Mouse (Mus musculus): ENCODE data around the gene Skap1. TPM values are rescaled to one million over a fixed set of nuclear protein-coding genes. Genes with fewer than 3 reads are reported as not detected.
"Not testable (repeated sequence)": the region's sequence is repeated elsewhere in the genome, so short reads cannot be mapped to it uniquely, and the experiment has no call there.

The Skap1 gene
- polyA plus RNA-seq, 1 experiment from 2014 or later: 1.4 TPM

DNA sequence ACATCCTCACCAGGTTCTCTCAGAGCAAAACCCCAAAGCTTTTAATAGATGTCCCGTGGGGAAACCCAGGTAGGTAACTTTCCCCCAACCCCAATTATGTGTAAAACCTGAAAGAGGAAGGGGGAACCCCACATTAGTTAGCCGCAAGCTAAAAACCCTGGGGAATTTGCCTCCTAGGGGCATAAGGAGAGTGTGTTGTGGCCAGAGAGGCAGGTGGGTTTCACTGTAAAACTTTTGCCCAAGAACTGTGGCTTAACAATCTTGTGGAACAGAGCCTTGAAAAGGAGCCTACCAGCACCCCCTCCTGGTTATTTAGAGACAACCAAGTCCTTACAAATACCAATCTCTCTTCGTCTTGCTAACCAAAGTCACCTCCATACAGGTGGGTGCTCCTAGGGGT, 310.1 kb downstream of the Skap1 start:
- Histone ChIP-seq H3K27me3 (ENCODE audit: control insufficient read depth, insufficient read depth, low read length) (no peaks in the 10 kb centered on the region), H3K4me3 (replicated peaks; ENCODE audit: low read length) (no peak overlapping the region), H3K9me3 (replicated peaks; ENCODE audit: control insufficient read depth, low read length) (no peaks in the 10 kb centered on the region), H3K9ac (ENCODE audit: low read length) (no peak overlapping the region), H3K36me3 (ENCODE audit: control insufficient read depth, insufficient read depth, low read length) (peaks cover 3% of the 10 kb centered on the region; the same call in 1 of the 2 replicates), H3K4me1 (ENCODE audit: control insufficient read depth, insufficient read depth, low read length) (peaks cover 10% of the 10 kb centered on the region; the same call in 1 of the 2 replicates), H3K4me2 (ENCODE audit: low read depth, low read length) (no peak overlapping the region), H3K27ac (ENCODE audit: low read length) (no peak overlapping the region)
- no peak for ATAC-seq (ENCODE audit: insufficient read depth, low FRiP score)
- 82% methylated on average over 3 of the region's 3 CpGs for WGBS

DNA sequence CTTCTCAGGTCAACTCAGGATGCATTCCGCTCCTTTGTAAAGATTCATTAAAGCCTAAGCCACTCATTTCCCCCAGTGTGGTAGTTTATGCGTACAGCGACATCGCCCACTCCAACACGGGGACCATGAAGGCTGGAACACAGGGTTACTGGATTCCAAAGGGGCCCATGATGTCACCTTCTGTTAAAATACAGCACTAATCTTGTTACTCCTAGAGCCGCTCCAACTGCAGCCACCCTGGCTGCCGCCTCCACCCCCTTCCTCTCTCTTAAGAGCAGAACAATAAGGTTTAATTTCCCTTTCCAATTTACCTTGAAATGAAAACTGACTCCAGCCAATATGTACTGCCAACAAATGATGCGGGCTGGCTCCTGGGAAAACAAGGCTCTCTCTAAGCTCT, 310.7 kb downstream of the Skap1 start:
- 86% methylated on average over 8 of the region's 8 CpGs for WGBS

DNA sequence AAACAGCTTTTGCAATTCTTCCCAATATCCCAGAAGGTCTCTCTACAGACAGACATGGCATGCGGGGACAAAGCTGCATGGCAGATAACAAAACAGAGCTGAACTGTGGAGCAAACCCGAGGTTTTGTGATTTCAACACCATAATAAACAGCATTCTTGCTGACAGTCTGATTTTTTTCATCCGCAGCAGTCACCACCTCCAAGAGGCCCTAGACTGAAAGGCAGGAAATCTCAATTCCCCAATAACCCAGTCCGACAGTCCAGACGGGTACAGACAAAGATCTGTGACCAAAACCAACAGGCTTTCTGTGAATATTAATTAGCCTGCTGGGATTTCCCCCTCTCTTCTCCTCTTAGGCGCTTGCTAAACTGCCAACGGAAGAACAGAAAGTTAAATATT, 311.3 kb downstream of the Skap1 start:
- 77% methylated on average over 7 of the region's 7 CpGs for WGBS
- H3K9ac ChIP-seq (ENCODE audit: low read length): no peak overlapping the region
- ATAC-seq (ENCODE audit: insufficient read depth, low FRiP score): no peak
- H3K9me3 ChIP-seq (replicated peaks; ENCODE audit: control insufficient read depth, low read length): no peaks in the 10 kb centered on the region
- H3K4me3 ChIP-seq (replicated peaks; ENCODE audit: low read length): no peak overlapping the region
- H3K4me1 ChIP-seq (ENCODE audit: control insufficient read depth, insufficient read depth, low read length): peaks cover 10% of the 10 kb centered on the region; the same call in 1 of the 2 replicates
- no peak overlapping the region for H3K27ac ChIP-seq (ENCODE audit: low read length)
- H3K36me3 ChIP-seq (ENCODE audit: control insufficient read depth, insufficient read depth, low read length): no peaks in the 10 kb centered on the region
- H3K27me3 ChIP-seq (ENCODE audit: control insufficient read depth, insufficient read depth, low read length): no peaks in the 10 kb centered on the region
- no peak overlapping the region for H3K4me2 ChIP-seq (ENCODE audit: low read depth, low read length)

More for the DNA sequence above, 310.7 kb downstream of the Skap1 start:
- no peaks in the 10 kb centered on the region for H3K27me3 ChIP-seq (ENCODE audit: control insufficient read depth, insufficient read depth, low read length)
- H3K4me2 ChIP-seq (ENCODE audit: low read depth, low read length): no peak overlapping the region
- no peak for ATAC-seq (ENCODE audit: insufficient read depth, low FRiP score)
- H3K4me1 ChIP-seq (ENCODE audit: control insufficient read depth, insufficient read depth, low read length): peaks cover 10% of the 10 kb centered on the region; the same call in 1 of the 2 replicates
- no peak overlapping the region for H3K27ac ChIP-seq (ENCODE audit: low read length)
- no peak overlapping the region for H3K9ac ChIP-seq (ENCODE audit: low read length)
- no peaks in the 10 kb centered on the region for H3K9me3 ChIP-seq (replicated peaks; ENCODE audit: control insufficient read depth, low read length)
- H3K36me3 ChIP-seq (ENCODE audit: control insufficient read depth, insufficient read depth, low read length): peaks cover 3% of the 10 kb centered on the region; the same call in 1 of the 2 replicates
- no peak overlapping the region for H3K4me3 ChIP-seq (replicated peaks; ENCODE audit: low read length)

DNA sequence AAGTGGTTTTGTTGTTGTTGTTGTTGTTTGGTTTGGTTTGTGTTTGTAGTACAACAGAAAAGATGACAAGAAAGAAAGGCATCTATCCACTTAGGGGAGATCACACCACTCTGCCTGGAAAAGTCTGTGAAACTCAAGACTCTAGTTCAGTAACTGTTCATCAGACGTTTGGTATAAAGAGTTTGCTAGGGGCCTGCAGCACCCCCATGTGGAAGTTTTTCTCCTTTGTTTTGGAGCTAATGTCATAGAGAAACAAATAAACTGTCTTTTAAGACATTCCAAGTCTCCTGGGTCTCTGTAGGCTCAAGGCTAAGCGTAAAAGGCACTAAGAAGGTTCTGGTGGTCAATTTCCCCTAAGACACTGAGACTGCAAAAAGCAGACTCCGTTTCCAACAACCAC, 311.7 kb downstream of the Skap1 start:
- ATAC-seq (ENCODE audit: insufficient read depth, low FRiP score): no peak
- Histone ChIP-seq H3K4me3 (replicated peaks; ENCODE audit: low read length) (no peak overlapping the region), H3K4me1 (ENCODE audit: control insufficient read depth, insufficient read depth, low read length) (peaks cover 10% of the 10 kb centered on the region; the same call in 1 of the 2 replicates), H3K27me3 (ENCODE audit: control insufficient read depth, insufficient read depth, low read length) (no peaks in the 10 kb centered on the region), H3K4me2 (ENCODE audit: low read depth, low read length) (peak overlapping the region; percentile 80), H3K9me3 (replicated peaks; ENCODE audit: control insufficient read depth, low read length) (no peaks in the 10 kb centered on the region), H3K9ac (ENCODE audit: low read length) (no peak overlapping the region), H3K36me3 (ENCODE audit: control insufficient read depth, insufficient read depth, low read length) (no peaks in the 10 kb centered on the region), H3K27ac (ENCODE audit: low read length) (no peak overlapping the region)
- 33% methylated on average over 3 of the region's 3 CpGs for WGBS

DNA sequence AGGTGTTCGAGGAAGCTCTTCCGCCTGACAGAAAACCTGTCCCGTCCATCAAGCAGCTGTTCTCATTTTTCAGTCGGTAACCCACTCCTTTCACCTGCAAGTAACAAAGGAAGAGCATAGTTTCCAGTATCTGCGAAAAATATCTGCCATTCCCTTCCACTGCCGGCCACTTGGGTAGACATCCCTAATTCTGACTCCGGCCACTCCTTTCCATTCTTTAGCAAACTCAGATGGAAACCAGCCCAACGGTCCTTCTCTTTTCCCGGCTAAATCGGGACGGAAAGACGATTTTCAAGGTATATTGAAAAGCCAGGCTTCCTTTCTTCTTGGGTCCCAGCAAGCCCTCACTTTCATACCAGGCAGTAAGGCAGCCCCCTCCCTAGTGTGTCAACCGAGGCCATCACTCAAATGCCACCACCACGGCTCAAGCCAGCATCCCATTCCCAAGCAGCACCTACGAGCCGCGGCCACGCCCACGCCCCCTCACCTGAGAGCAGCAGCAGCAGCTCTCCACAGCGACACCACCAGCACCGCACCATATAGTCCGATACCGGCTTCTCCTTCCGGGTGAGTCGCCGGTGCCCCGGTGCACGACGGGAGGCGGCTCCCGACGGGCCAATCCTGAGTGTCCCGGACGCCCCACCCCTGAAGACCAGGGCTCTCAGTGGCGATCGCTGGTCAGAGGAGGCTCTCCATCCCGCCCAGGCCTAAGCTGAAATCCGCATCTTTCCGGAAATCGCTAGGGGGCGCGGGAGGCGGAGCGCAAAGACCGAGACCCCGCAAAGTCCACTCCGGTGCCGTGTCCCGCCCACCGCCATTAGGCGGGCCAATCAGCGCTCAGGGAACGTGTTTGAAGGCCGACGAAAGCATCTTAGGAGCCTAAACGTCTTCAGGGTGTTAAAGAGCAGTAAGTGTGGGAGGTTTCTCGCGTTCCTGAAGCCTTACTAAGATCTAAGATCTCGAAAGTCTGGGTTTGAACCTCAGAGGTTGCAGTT, 312.9 kb downstream of the Skap1 start, which contains the start of gene Snx11:
TSS of gene Snx11 (minus strand) at position 592 of the 995 bp plus-strand sequence.
- ATAC-seq (ENCODE audit: insufficient read depth, low FRiP score): peak; percentile 100
- Histone ChIP-seq H3K4me1 (ENCODE audit: control insufficient read depth, insufficient read depth, low read length) (peaks cover 10% of the 10 kb centered on the region; the same call in 1 of the 2 replicates), H3K36me3 (ENCODE audit: control insufficient read depth, insufficient read depth, low read length) (no peaks in the 10 kb centered on the region), H3K4me2 (ENCODE audit: low read depth, low read length) (peak within 1 kb of the TSS; percentile 80), H3K9me3 (replicated peaks; ENCODE audit: control insufficient read depth, low read length) (no peaks in the 10 kb centered on the region), H3K4me3 (replicated peaks; ENCODE audit: low read length) (peak within 1 kb of the TSS; percentile 80), H3K27me3 (ENCODE audit: control insufficient read depth, insufficient read depth, low read length) (no peaks in the 10 kb centered on the region), H3K9ac (ENCODE audit: low read length) (peak within 1 kb of the TSS; percentile 77), H3K27ac (ENCODE audit: low read length) (peak within 1 kb of the TSS; percentile 80)
- 2% methylated on average over 55 of the region's 59 CpGs for WGBS

DNA sequence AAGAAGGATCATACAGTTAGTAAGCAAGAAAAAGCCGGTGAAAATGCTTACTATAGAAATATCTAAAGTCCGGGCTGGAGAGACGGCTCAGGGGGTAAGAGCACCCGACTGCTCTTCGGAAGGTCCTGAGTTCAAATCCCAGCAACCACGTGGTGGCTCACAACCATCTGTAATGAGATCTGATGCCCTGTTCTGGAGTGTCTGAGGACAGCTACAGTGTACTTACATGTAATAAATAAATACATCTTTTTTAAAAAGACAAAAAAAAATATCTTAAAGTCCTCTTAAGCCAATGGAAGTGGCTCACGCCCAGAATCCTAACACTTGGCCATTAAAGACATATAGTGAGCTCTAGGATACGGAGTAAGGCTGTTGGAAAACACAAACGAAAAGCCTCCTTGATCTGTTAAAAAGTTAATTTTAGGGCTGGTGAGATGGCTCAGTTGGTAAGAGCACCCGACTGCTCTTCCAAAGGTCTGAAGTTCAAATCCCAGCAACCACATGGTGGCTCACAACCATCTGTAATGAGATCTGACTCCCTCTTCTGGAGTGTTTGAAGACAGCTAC, 313.8 kb downstream of the Skap1 start:
- Histone ChIP-seq H3K4me3 (replicated peaks; ENCODE audit: low read length) (peak overlapping the region; percentile 80), H3K27ac (ENCODE audit: low read length) (peak overlapping the region; percentile 80), H3K4me2 (ENCODE audit: low read depth, low read length) (peak overlapping the region; percentile 80), H3K9ac (ENCODE audit: low read length) (peak overlapping the region; percentile 74)
- H3K36me3 ChIP-seq (ENCODE audit: control insufficient read depth, insufficient read depth, low read length); H3K9me3 ChIP-seq (replicated peaks; ENCODE audit: control insufficient read depth, low read length); H3K27me3 ChIP-seq (ENCODE audit: control insufficient read depth, insufficient read depth, low read length); H3K4me1 ChIP-seq (ENCODE audit: control insufficient read depth, insufficient read depth, low read length); ATAC-seq (ENCODE audit: insufficient read depth, low FRiP score): not testable (repeated sequence)
- 58% methylated on average over 10 of the region's 10 CpGs for WGBS

DNA sequence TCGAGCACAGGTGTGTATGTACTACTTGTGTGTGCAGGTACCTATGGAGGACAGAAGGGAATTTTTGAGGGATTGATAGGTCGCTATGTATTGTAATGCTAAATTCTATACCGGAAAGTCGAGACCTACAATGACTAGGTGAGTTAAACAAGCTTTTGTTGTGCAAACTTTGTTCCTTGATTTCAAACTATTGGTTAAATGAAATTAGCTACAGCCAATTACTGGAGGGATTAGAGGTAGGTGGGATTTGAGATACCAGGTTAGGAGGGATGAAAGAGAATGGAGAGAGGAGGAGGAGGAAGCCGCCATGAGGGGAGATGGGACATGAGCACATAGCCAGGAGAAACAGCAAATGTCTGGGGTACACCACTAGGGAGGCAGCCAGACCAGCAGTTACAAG, 315.9 kb downstream of the Skap1 start:
- WGBS: 66% methylated on average over 5 of the region's 5 CpGs
- Histone ChIP-seq H3K27me3 (ENCODE audit: control insufficient read depth, insufficient read depth, low read length) (no peaks in the 10 kb centered on the region), H3K4me3 (replicated peaks; ENCODE audit: low read length) (no peak overlapping the region), H3K36me3 (ENCODE audit: control insufficient read depth, insufficient read depth, low read length) (no peaks in the 10 kb centered on the region), H3K9me3 (replicated peaks; ENCODE audit: control insufficient read depth, low read length) (no peaks in the 10 kb centered on the region), H3K4me1 (ENCODE audit: control insufficient read depth, insufficient read depth, low read length) (peaks cover 10% of the 10 kb centered on the region; the same call in 1 of the 2 replicates), H3K27ac (ENCODE audit: low read length) (no peak overlapping the region), H3K4me2 (ENCODE audit: low read depth, low read length) (no peak overlapping the region), H3K9ac (ENCODE audit: low read length) (no peak overlapping the region)
- no peak for ATAC-seq (ENCODE audit: insufficient read depth, low FRiP score)

DNA sequence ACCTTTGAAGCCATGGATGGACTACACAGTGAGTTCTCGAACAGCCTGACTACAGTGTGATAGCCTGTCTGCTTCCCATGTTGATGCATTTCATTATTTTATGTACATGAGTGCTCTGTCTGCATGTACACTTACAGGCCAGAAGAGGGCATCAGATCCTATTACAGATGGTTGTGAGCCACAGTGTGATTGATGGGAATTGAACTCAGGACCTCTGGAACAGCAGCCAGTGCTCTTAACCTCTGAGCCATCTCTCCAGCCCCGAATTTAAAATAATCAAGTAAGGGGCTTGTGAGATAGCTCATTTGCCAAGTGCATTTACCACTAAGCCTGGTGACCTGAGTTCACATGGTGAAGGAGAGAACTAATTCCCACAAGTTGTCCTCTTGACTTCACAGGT, 317.0 kb downstream of the Skap1 start:
- no peak overlapping the region for H3K4me3 ChIP-seq (replicated peaks; ENCODE audit: low read length)
- H3K36me3 ChIP-seq (ENCODE audit: control insufficient read depth, insufficient read depth, low read length): no peaks in the 10 kb centered on the region
- WGBS: 69% methylated on average over 2 of the region's 2 CpGs
- no peak for ATAC-seq (ENCODE audit: insufficient read depth, low FRiP score)
- no peaks in the 10 kb centered on the region for H3K27me3 ChIP-seq (ENCODE audit: control insufficient read depth, insufficient read depth, low read length)
- no peak overlapping the region for H3K9ac ChIP-seq (ENCODE audit: low read length)
- peaks cover 8% of the 10 kb centered on the region; the same call in 1 of the 2 replicates for H3K4me1 ChIP-seq (ENCODE audit: control insufficient read depth, insufficient read depth, low read length)
- H3K4me2 ChIP-seq (ENCODE audit: low read depth, low read length): no peak overlapping the region
- no peak overlapping the region for H3K27ac ChIP-seq (ENCODE audit: low read length)
- no peaks in the 10 kb centered on the region for H3K9me3 ChIP-seq (replicated peaks; ENCODE audit: control insufficient read depth, low read length)

DNA sequence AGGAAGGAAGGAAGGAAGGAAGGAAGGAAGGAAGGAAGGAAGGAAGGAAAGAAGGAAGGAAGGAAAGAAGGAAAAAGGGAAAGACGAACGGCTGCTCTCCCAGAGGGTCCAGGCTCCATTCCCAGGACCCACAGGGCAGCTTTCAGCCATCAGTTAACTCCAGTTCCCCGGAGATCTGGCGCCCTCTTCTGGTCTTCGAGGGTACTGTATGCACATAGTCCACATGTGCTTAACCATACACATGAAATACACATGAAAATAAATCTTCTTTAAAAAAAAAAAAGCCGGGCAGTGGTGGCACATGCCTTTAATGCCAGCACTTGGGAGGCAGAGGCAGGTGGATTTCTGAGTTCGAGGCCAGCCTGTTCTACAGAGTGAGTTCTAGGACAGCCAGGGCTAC, 320.5 kb downstream of the Skap1 start:
- H3K4me1 ChIP-seq (ENCODE audit: control insufficient read depth, insufficient read depth, low read length); H3K36me3 ChIP-seq (ENCODE audit: control insufficient read depth, insufficient read depth, low read length); H3K27me3 ChIP-seq (ENCODE audit: control insufficient read depth, insufficient read depth, low read length); H3K4me2 ChIP-seq (ENCODE audit: low read depth, low read length); H3K4me3 ChIP-seq (replicated peaks; ENCODE audit: low read length); H3K9ac ChIP-seq (ENCODE audit: low read length); H3K9me3 ChIP-seq (replicated peaks; ENCODE audit: control insufficient read depth, low read length); H3K27ac ChIP-seq (ENCODE audit: low read length); ATAC-seq (ENCODE audit: insufficient read depth, low FRiP score): not testable (repeated sequence)
- 14% methylated on average over 7 of the region's 7 CpGs for WGBS

Measured in stomach, embryonic 16.5 days (tissue).